Mouse (Mus musculus): Measurements from ENCODE around the gene Kcnk1. TPM values are rescaled to one million over a fixed set of nuclear protein-coding genes. Genes with fewer than 3 reads are reported as not detected.

The Kcnk1 gene
- polyA plus RNA-seq (2021; fragmentation: Nextera tagmentation) = 120 and 148 TPM in 2 replicates
- long read RNA-seq, experiment 1, transcript Kcnk1-201 (3 exons, 2,235 nt) = major isoform, 764 of 794 reads
- long read RNA-seq, experiment 1, transcript Kcnk1-202 (4 exons, 1,309 nt) = minor isoform, 7 of 794 reads
- long read RNA-seq, experiment 1, partial matches to known transcripts = 7 of 794 reads
- long read RNA-seq, experiment 1, other reads (novel, unspliced or antisense) = 16 of 794 reads
- long read RNA-seq, experiment 2, transcript Kcnk1-202 (4 exons, 1,309 nt) = minor isoform, 8 of 252 reads
- long read RNA-seq, experiment 2, transcript Kcnk1-201 (3 exons, 2,235 nt) = major isoform, 208 of 252 reads
- long read RNA-seq, experiment 2, partial matches to known transcripts = 31 of 252 reads
- long read RNA-seq, experiment 2, other reads (novel, unspliced or antisense) = 5 of 252 reads

DNA sequence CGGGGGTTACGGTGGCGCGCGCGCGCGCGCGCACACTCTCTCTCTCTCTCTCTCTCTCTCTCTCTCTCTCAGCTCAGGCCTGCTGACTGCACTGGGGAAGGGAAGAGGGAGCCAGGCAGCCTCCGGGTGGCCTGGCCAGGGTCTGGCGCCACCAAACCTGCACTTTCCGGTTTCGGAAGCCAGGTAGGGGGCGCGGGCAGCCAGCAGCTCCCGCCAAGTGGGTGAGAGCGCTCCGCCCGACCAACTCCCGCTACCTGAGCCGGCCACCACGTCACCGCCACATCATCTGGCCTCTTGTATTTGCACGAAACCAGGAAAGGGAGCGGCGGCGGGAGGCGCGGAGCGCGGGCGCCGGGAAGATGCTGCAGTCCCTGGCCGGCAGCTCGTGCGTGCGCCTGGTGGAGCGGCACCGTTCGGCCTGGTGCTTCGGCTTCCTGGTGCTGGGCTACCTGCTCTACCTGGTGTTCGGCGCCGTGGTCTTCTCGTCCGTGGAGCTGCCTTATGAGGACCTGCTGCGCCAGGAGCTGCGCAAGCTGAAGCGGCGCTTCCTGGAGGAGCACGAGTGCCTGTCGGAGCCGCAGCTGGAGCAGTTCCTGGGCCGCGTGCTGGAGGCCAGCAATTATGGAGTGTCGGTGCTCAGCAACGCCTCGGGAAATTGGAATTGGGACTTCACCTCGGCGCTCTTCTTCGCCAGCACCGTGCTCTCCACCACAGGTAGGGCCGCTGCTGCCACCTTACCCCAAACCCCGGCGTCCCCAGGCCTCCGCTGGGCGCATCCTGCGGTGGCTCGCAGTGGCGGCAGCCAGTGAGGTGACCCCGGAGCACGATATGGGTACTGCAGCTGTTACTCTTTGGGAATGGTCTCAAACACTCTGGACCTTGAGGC is at the start of gene Kcnk1:
TSS of gene Kcnk1 (plus strand) at position 70 of the 886 bp plus-strand sequence.

Other genes with a start within 250 kb of the Kcnk1 start
- gene Pcnx2, start 96.9 kb upstream of the Kcnk1 start, polyA plus RNA-seq (2021; fragmentation: Nextera tagmentation) = 23.2 and 26.7 TPM in 2 replicates
- gene Map3k21, start 84.7 kb upstream of the Kcnk1 start, polyA plus RNA-seq (2021; fragmentation: Nextera tagmentation) = 0.44 and 0.68 TPM in 2 replicates

All from left cerebral cortex, adult 6 months (tissue).